Mouse (Mus musculus): Measurements from ENCODE around the gene Srsf3. TPM values are rescaled to one million over a fixed set of nuclear protein-coding genes. Genes with fewer than 3 reads are reported as not detected.
"Not testable (repeated sequence)": the region's sequence is repeated elsewhere in the genome, so short reads cannot be mapped to it uniquely, and the experiment has no call there.

Srsf3 gene
- polyA plus RNA-seq, 1 experiment from 2014 or later: 784 TPM

GRCm38 (mm10) chr17:29034264-29034663, 1.8 kb downstream of the Srsf3 start:
- peaks cover 14% of the 10 kb centered on the region for H3K36me3 ChIP-seq (ENCODE audit: control insufficient read depth, insufficient read depth, low read length)
- DNase-seq (ENCODE audit: low spot score) (no peak), ATAC-seq (ENCODE audit: insufficient read depth, low FRiP score, low TSS enrichment) (no peak)
- H3K4me1 ChIP-seq (ENCODE audit: control insufficient read depth, insufficient read depth, low read length): peaks cover 16% of the 10 kb centered on the region
- peak overlapping the region; percentile 97 for H3K9ac ChIP-seq (ENCODE audit: low read length)
- no peaks in the 10 kb centered on the region for H3K27me3 ChIP-seq (ENCODE audit: control insufficient read depth, insufficient read depth, low read length)
- no peaks in the 10 kb centered on the region for H3K9me3 ChIP-seq (ENCODE audit: control insufficient read depth, low read length)
- H3K27ac ChIP-seq (ENCODE audit: low read depth, low read length): no peak overlapping the region
- H3K4me3 ChIP-seq (ENCODE audit: low read depth, low read length): peak overlapping the region; percentile 70
- H3K4me2 ChIP-seq (ENCODE audit: low read depth): peak overlapping the region; percentile 83

DNA sequence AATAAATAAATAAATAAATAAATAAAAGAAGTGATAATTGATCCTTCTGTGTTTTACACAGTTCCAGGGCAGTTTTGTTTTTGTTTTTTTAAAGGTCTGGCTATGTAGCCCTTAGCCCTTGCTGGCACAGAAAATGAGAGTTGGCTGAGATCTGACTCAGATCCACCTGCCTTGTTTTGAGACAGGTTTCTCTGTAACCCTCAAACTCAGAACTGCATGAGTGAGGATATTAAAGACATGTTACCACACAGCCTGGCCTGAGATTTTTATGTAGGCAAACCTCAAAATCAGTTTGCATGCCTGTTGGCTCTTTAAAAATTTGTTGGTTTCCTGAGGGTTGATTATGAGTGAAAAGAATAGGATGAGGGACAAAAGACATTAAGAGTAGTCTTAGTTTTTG, 3.1 kb downstream of the Srsf3 start:
- H3K9ac ChIP-seq (ENCODE audit: low read length): no peak overlapping the region
- peaks cover 22% of the 10 kb centered on the region for H3K36me3 ChIP-seq (ENCODE audit: control insufficient read depth, insufficient read depth, low read length)
- H3K4me3 ChIP-seq (ENCODE audit: low read depth, low read length): peak overlapping the region; percentile 70

GRCm38 (mm10) chr17:29039351-29039750, 6.9 kb downstream of the Srsf3 start:
- Histone ChIP-seq H3K4me3 (ENCODE audit: low read depth, low read length) (no peak overlapping the region), H3K27ac (ENCODE audit: low read depth, low read length) (no peak overlapping the region), H3K4me2 (ENCODE audit: low read depth) (no peak overlapping the region), H3K36me3 (ENCODE audit: control insufficient read depth, insufficient read depth, low read length) (peaks cover 33% of the 10 kb centered on the region), H3K9me3 (ENCODE audit: control insufficient read depth, low read length) (no peaks in the 10 kb centered on the region), H3K4me1 (ENCODE audit: control insufficient read depth, insufficient read depth, low read length) (peaks cover 12% of the 10 kb centered on the region), H3K27me3 (ENCODE audit: control insufficient read depth, insufficient read depth, low read length) (no peaks in the 10 kb centered on the region), H3K9ac (ENCODE audit: low read length) (no peak overlapping the region)
- no peak for DNase-seq (ENCODE audit: low spot score)
- WGBS: 79% methylated on average over 11 of the region's 11 CpGs
- no peak for ATAC-seq (ENCODE audit: insufficient read depth, low FRiP score, low TSS enrichment)

More for the DNA sequence above, 3.1 kb downstream of the Srsf3 start:
- ATAC-seq (ENCODE audit: insufficient read depth, low FRiP score, low TSS enrichment) (no peak), DNase-seq (ENCODE audit: low spot score) (no peak)
- peaks cover 16% of the 10 kb centered on the region for H3K4me1 ChIP-seq (ENCODE audit: control insufficient read depth, insufficient read depth, low read length)
- H3K9me3 ChIP-seq (ENCODE audit: control insufficient read depth, low read length): no peaks in the 10 kb centered on the region
- H3K27me3 ChIP-seq (ENCODE audit: control insufficient read depth, insufficient read depth, low read length): no peaks in the 10 kb centered on the region
- no peak overlapping the region for H3K27ac ChIP-seq (ENCODE audit: low read depth, low read length)
- peak overlapping the region; percentile 83 for H3K4me2 ChIP-seq (ENCODE audit: low read depth)

GRCm38 (mm10) chr17:29041632-29042031, 9.2 kb downstream of the Srsf3 start:
- H3K4me1 ChIP-seq (ENCODE audit: control insufficient read depth, insufficient read depth, low read length); ATAC-seq (ENCODE audit: insufficient read depth, low FRiP score, low TSS enrichment): not testable (repeated sequence)

DNA sequence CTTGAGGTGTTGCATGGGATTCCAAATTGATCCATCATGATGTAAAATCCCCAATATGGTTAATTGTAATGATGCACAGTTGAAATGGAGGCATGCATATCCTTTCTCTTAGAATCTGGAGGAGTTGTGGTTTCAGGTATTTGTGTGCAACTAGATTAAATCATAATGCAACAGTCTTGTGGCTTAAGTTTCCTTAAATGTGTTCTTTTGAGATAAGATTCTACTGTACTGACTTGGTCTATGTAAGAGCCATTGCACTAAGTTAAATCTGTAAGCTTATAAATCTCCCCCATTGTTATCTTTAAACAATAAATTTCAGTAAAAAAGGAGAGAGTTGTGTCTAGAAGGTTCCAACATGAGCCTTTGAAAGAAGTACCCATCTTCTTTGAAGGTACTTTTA, 10.1 kb downstream of the Srsf3 start:
- Histone ChIP-seq H3K9ac (ENCODE audit: low read length) (no peak overlapping the region), H3K36me3 (ENCODE audit: control insufficient read depth, insufficient read depth, low read length) (peaks cover 34% of the 10 kb centered on the region)

More at GRCm38 (mm10) chr17:29041632-29042031, 9.2 kb downstream of the Srsf3 start:
- peaks cover 39% of the 10 kb centered on the region for H3K36me3 ChIP-seq (ENCODE audit: control insufficient read depth, insufficient read depth, low read length)
- DNase-seq (ENCODE audit: low spot score); H3K27ac ChIP-seq (ENCODE audit: low read depth, low read length); H3K4me3 ChIP-seq (ENCODE audit: low read depth, low read length); H3K9ac ChIP-seq (ENCODE audit: low read length); H3K27me3 ChIP-seq (ENCODE audit: control insufficient read depth, insufficient read depth, low read length); H3K9me3 ChIP-seq (ENCODE audit: control insufficient read depth, low read length); H3K4me2 ChIP-seq (ENCODE audit: low read depth): not testable (repeated sequence)
- WGBS: 98% methylated on average over 3 of the region's 3 CpGs

GRCm38 (mm10) chr17:29043583-29043982, 11.2 kb downstream of the Srsf3 start:
- Histone ChIP-seq H3K27ac (ENCODE audit: low read depth, low read length) (no peak overlapping the region), H3K4me2 (ENCODE audit: low read depth) (no peak overlapping the region), H3K4me3 (ENCODE audit: low read depth, low read length) (no peak overlapping the region), H3K4me1 (ENCODE audit: control insufficient read depth, insufficient read depth, low read length) (no peaks in the 10 kb centered on the region), H3K9ac (ENCODE audit: low read length) (no peak overlapping the region), H3K27me3 (ENCODE audit: control insufficient read depth, insufficient read depth, low read length) (no peaks in the 10 kb centered on the region), H3K36me3 (ENCODE audit: control insufficient read depth, insufficient read depth, low read length) (peaks cover 30% of the 10 kb centered on the region), H3K9me3 (ENCODE audit: control insufficient read depth, low read length) (no peaks in the 10 kb centered on the region)
- WGBS: 89% methylated on average over 3 of the region's 3 CpGs
- DNase-seq (ENCODE audit: low spot score): no peak
- no peak for ATAC-seq (ENCODE audit: insufficient read depth, low FRiP score, low TSS enrichment)

More for the DNA sequence above, 10.1 kb downstream of the Srsf3 start:
- Histone ChIP-seq H3K4me3 (ENCODE audit: low read depth, low read length) (no peak overlapping the region), H3K27me3 (ENCODE audit: control insufficient read depth, insufficient read depth, low read length) (no peaks in the 10 kb centered on the region), H3K4me1 (ENCODE audit: control insufficient read depth, insufficient read depth, low read length) (0 out of 2 replicates have a peak, but pooled peaks cover under 1% of the 10 kb centered on the region), H3K27ac (ENCODE audit: low read depth, low read length) (no peak overlapping the region), H3K9me3 (ENCODE audit: control insufficient read depth, low read length) (no peaks in the 10 kb centered on the region), H3K4me2 (ENCODE audit: low read depth) (no peak overlapping the region)
- no peak for ATAC-seq (ENCODE audit: insufficient read depth, low FRiP score, low TSS enrichment)
- DNase-seq (ENCODE audit: low spot score): no peak

DNA sequence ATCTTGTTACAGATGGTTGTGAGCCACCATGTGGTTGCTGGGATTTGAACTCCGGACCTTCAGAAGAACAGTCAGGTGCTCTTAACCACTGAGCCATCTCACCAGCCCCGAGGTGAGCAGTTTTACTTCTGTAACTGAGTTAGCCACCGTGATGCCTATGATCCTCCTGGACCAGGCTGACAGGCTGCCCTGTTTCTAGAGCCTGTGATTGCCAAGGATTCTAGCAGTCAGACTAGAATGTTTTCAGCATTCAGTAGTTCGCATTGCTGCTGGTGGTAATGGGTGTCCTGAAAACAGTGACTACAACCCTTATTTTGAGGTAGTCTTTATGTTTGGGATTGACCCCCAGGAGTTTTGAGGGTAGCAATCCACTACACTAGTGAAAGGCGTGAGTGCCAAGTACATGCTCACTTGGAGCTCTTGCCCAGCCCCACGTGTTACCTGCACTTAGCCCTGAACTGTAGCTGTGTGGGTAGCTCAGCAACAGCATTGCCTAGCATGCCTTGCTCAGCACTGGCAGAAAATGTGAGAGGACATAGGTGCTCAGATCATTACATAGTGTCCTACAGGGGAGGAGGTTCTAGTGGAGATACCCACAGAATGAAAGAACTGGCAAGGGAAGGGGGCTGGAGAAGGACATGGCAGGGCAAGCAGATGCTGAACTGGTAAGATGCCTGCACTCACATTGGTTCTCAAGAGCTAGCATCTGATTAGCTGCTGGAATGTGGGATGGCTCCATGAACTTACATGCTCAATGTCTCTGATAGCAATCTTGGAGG, 11.9 kb downstream of the Srsf3 start:
- DNase-seq (ENCODE audit: low spot score) (no peak), ATAC-seq (ENCODE audit: insufficient read depth, low FRiP score, low TSS enrichment) (no peak)
- H3K9ac ChIP-seq (ENCODE audit: low read length): no peak overlapping the region
- H3K27ac ChIP-seq (ENCODE audit: low read depth, low read length): no peak overlapping the region
- H3K27me3 ChIP-seq (ENCODE audit: control insufficient read depth, insufficient read depth, low read length): no peaks in the 10 kb centered on the region
- no peaks in the 10 kb centered on the region for H3K9me3 ChIP-seq (ENCODE audit: control insufficient read depth, low read length)
- no peaks in the 10 kb centered on the region for H3K4me1 ChIP-seq (ENCODE audit: control insufficient read depth, insufficient read depth, low read length)
- 85% methylated on average over 6 of the region's 6 CpGs for WGBS
- H3K4me3 ChIP-seq (ENCODE audit: low read depth, low read length): no peak overlapping the region
- H3K36me3 ChIP-seq (ENCODE audit: control insufficient read depth, insufficient read depth, low read length): peaks cover 28% of the 10 kb centered on the region
- no peak overlapping the region for H3K4me2 ChIP-seq (ENCODE audit: low read depth)

GRCm38 (mm10) chr17:29044925-29045319, 12.5 kb downstream of the Srsf3 start:
- H3K36me3 ChIP-seq (ENCODE audit: control insufficient read depth, insufficient read depth, low read length): peaks cover 23% of the 10 kb centered on the region
- no peak overlapping the region for H3K9ac ChIP-seq (ENCODE audit: low read length)
- H3K4me1 ChIP-seq (ENCODE audit: control insufficient read depth, insufficient read depth, low read length): no peaks in the 10 kb centered on the region
- no peak overlapping the region for H3K4me3 ChIP-seq (ENCODE audit: low read depth, low read length)
- no peak for ATAC-seq (ENCODE audit: insufficient read depth, low FRiP score, low TSS enrichment)
- WGBS: 88% methylated on average over 1 of the region's 1 CpGs
- H3K4me2 ChIP-seq (ENCODE audit: low read depth): no peak overlapping the region
- no peak overlapping the region for H3K27ac ChIP-seq (ENCODE audit: low read depth, low read length)
- no peaks in the 10 kb centered on the region for H3K9me3 ChIP-seq (ENCODE audit: control insufficient read depth, low read length)
- no peak for DNase-seq (ENCODE audit: low spot score)
- no peaks in the 10 kb centered on the region for H3K27me3 ChIP-seq (ENCODE audit: control insufficient read depth, insufficient read depth, low read length)

Measured in neural tube, embryonic 11.5 days (tissue).